Mouse (Mus musculus) lung, adult 18-20 months (tissue): ENCODE measurements at regions not wholly inside any gene's neighbourhood (a gene's known extent, or its start where the extent isn't known, plus 50 kb on each side); places are given as distances from the start of the nearest gene placed in this dataset.
A peak's percentile ranks its signal among the peaks of the same experiment; 100 is the strongest.

Source experiments
- DNase-seq, 2 experiments: peaks; one replicate each; pipeline ENCODE4 v3.0.0; 2022; ENCODE audit warnings: mixed read lengths in 2 of 2

- DNase-seq: no peak
Measured at GRCm38 (mm10) chr8:6227901-6228300, 1122.8 kb upstream of the Slc10a2 start.

GRCm38 (mm10) chr8:6225194-6225593 lies 1120.0 kb upstream of the Slc10a2 start:
- no peak for DNase-seq

GRCm38 (mm10) chr8:6207617-6208349 lies 1102.6 kb upstream of the Slc10a2 start:
- DNase-seq: no peak

- no peak for DNase-seq
Measured at GRCm38 (mm10) chr8:6204051-6204745, 1099.0 kb upstream of the Slc10a2 start.

GRCm38 (mm10) chr8:6191431-6191830 lies 1086.3 kb upstream of the Slc10a2 start:
- DNase-seq: no peak

- no peak for DNase-seq
Measured at GRCm38 (mm10) chr8:6188422-6188821, 1083.3 kb upstream of the Slc10a2 start.

GRCm38 (mm10) chr8:6186561-6186960 lies 1081.4 kb upstream of the Slc10a2 start:
- DNase-seq: no peak

- no peak for DNase-seq
Measured at GRCm38 (mm10) chr8:6179602-6180001, 1074.5 kb upstream of the Slc10a2 start.

GRCm38 (mm10) chr8:6166433-6166832 lies 1061.3 kb upstream of the Slc10a2 start:
- DNase-seq: no peak

- DNase-seq: no peak
Measured at GRCm38 (mm10) chr8:6165230-6165629, 1060.1 kb upstream of the Slc10a2 start.

- no peak for DNase-seq
Measured at GRCm38 (mm10) chr8:6164758-6165157, 1059.6 kb upstream of the Slc10a2 start.

- DNase-seq: no peak
Measured at GRCm38 (mm10) chr8:6144588-6144987, 1039.4 kb upstream of the Slc10a2 start.

GRCm38 (mm10) chr8:6140090-6140489 lies 1034.9 kb upstream of the Slc10a2 start:
- no peak for DNase-seq

GRCm38 (mm10) chr8:6139171-6139570 lies 1034.0 kb upstream of the Slc10a2 start:
- no peak for DNase-seq

GRCm38 (mm10) chr8:6132243-6132751 lies 1027.1 kb upstream of the Slc10a2 start:
- no peak for DNase-seq

GRCm38 (mm10) chr8:6125265-6125664 lies 1020.1 kb upstream of the Slc10a2 start:
- DNase-seq: no peak

GRCm38 (mm10) chr8:6119506-6119905 lies 1014.4 kb upstream of the Slc10a2 start:
- no peak for DNase-seq

GRCm38 (mm10) chr8:6111351-6111750 lies 1006.2 kb upstream of the Slc10a2 start:
- DNase-seq: no peak

GRCm38 (mm10) chr8:6090028-6090427 lies 984.9 kb upstream of the Slc10a2 start:
- no peak for DNase-seq

GRCm38 (mm10) chr8:6043939-6044577 lies 938.9 kb upstream of the Slc10a2 start:
- DNase-seq: peak in 1 of 2 experiments; percentile 3

GRCm38 (mm10) chr8:6012206-6012605 lies 907.1 kb upstream of the Slc10a2 start:
- no peak for DNase-seq

- no peak for DNase-seq
Measured at GRCm38 (mm10) chr8:6011182-6011581, 906.0 kb upstream of the Slc10a2 start.

GRCm38 (mm10) chr8:6010712-6011111 lies 905.6 kb upstream of the Slc10a2 start:
- DNase-seq: no peak

- DNase-seq: no peak
Measured at GRCm38 (mm10) chr8:6002612-6003011, 897.5 kb upstream of the Slc10a2 start.
